Mouse (Mus musculus): ENCODE data around the gene Shh. TPM values are rescaled to one million over a fixed set of nuclear protein-coding genes. Genes with fewer than 3 reads are reported as not detected.

The Shh gene
- polyA plus RNA-seq, 1 experiment from 2014 or later: 0.20 TPM

DNA sequence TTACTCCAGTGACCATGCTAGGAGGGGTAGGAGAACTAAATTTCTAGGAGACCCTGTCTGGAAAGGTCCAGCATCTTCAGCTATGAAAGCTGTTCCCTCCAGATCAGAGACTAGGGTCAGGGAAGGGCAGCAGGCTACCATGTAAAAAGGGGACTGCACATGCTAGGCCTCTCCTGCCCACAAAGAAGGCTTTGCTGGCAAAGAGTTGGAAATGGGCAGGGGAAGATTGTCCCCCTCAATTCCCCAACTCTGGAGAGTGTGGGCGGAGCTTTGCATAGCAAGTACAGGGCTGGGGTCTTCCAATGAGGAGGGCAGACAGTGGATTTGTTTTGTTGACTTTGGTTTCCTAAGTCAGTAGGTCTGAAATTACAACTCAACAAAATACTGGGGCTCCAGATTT lies 10.7 kb downstream of the Shh start:
- WGBS: 75% methylated on average over 1 of the region's 1 CpGs
- no peak for ATAC-seq (ENCODE audit: insufficient number of reproducible peaks, low FRiP score, low TSS enrichment, low read depth)

DNA sequence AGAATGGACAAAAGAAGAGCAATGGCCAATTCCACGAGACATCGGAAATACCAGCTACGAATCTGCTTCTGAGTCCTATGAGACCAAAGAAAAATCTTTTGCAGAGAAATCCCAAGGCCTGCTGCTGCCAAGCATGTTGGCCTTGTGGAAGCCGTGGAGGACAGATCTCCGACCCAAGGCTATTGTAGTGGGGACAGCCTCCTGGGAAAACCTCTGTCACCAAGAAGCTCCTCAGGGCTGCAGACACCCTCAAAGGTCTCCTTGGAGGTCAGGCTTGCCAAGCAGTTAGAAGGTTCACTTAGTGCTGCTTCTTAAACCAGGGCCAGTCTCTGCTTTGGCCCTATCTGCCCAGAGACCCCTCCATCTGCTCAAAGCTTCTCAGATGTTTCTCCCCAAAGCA lies 11.3 kb downstream of the Shh start:
- peaks cover 28% of the 10 kb centered on the region for H3K4me1 ChIP-seq
- ATAC-seq (ENCODE audit: insufficient number of reproducible peaks, low FRiP score, low TSS enrichment, low read depth): no peak
- H3K27ac ChIP-seq: no peak overlapping the region
- H3K9me3 ChIP-seq: no peaks in the 10 kb centered on the region
- H3K4me2 ChIP-seq: no peak overlapping the region
- WGBS: 81% methylated on average over 5 of the region's 5 CpGs
- H3K9ac ChIP-seq: no peak overlapping the region
- peaks cover 63% of the 10 kb centered on the region for H3K27me3 ChIP-seq
- no peaks in the 10 kb centered on the region for H3K36me3 ChIP-seq
- no peak overlapping the region for H3K4me3 ChIP-seq

More for the DNA sequence above, 10.7 kb downstream of the Shh start:
- Histone ChIP-seq H3K36me3 (no peaks in the 10 kb centered on the region), H3K27ac (no peak overlapping the region), H3K9me3 (no peaks in the 10 kb centered on the region), H3K4me1 (peaks cover 28% of the 10 kb centered on the region), H3K27me3 (peaks cover 69% of the 10 kb centered on the region), H3K4me2 (no peak overlapping the region), H3K9ac (no peak overlapping the region), H3K4me3 (no peak overlapping the region)

DNA sequence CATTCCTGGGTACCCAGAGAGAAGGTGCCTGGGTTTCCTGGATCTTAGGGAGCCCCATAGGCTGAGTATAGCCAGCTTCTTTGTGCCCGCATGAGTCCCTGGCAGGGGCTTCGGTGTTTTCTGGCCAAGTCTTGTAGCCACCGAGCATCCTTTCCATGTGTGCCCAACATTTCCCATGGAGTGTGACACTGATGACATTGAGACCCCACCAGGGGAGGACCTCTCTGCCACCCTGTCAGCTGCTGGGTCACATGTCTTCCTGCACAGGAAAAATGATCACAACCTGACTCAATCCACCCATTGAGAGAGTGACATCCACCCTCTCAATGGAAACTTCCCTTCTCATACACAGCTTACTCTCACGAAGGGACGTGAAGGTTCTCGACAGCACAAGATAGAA lies 12.5 kb downstream of the Shh start:
- Histone ChIP-seq H3K4me3 (no peak overlapping the region), H3K9me3 (no peaks in the 10 kb centered on the region), H3K9ac (no peak overlapping the region), H3K27me3 (peaks cover 56% of the 10 kb centered on the region), H3K4me1 (peaks cover 19% of the 10 kb centered on the region), H3K27ac (no peak overlapping the region), H3K36me3 (no peaks in the 10 kb centered on the region), H3K4me2 (no peak overlapping the region)
- no peak for ATAC-seq (ENCODE audit: insufficient number of reproducible peaks, low FRiP score, low TSS enrichment, low read depth)
- 93% methylated on average over 6 of the region's 6 CpGs for WGBS

DNA sequence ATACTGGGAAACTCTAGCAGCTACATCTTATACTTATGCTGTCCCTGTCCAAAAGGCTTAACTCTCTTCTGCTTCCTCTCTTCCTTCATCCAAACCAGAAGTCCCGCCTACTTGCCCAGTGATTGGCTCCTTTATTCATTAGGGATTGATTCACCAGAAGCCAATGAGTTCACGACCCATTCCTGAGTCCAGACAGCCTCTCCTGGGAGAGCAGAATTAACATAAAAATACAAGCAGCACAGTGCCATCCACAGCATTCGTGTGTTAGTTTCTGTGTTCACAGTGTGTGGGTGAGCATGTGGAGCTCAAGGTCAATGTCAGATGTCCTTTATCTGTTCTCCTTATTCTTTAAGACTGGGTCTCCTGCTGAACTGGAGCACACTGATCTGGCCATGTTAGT lies 13.5 kb downstream of the Shh start:
- Histone ChIP-seq H3K36me3 (no peaks in the 10 kb centered on the region), H3K27me3 (peaks cover 45% of the 10 kb centered on the region), H3K4me2 (no peak overlapping the region), H3K9ac (no peak overlapping the region), H3K9me3 (no peaks in the 10 kb centered on the region), H3K4me3 (no peak overlapping the region), H3K4me1 (peaks cover 9% of the 10 kb centered on the region), H3K27ac (no peak overlapping the region)
- WGBS: 33% methylated on average over 3 of the region's 3 CpGs
- ATAC-seq (ENCODE audit: insufficient number of reproducible peaks, low FRiP score, low TSS enrichment, low read depth): no peak

DNA sequence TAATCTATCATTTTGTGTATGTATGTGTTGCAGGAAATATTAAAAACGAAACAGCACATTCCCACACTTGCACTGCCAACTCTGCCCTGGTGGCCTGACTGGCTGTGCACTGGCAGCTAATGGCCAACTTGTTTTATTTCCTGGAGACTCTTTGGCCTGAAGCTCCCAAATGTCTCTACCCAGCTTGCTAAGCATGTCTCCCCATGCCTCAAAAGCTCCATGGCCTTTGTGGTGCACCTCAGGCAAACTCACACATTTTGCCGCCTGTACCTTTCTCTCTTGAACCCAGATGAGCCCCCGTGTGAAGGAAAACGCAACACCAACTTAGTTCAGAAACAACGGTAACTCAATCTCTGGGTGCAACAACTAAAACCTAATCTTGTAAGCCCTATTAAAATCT lies 14.0 kb downstream of the Shh start:
- no peaks in the 10 kb centered on the region for H3K36me3 ChIP-seq
- 80% methylated on average over 5 of the region's 5 CpGs for WGBS
- H3K4me3 ChIP-seq: no peak overlapping the region
- peaks cover 41% of the 10 kb centered on the region for H3K27me3 ChIP-seq
- no peak overlapping the region for H3K27ac ChIP-seq
- no peak overlapping the region for H3K9ac ChIP-seq
- no peak for ATAC-seq (ENCODE audit: insufficient number of reproducible peaks, low FRiP score, low TSS enrichment, low read depth)
- no peaks in the 10 kb centered on the region for H3K9me3 ChIP-seq
- H3K4me1 ChIP-seq: peaks cover 5% of the 10 kb centered on the region
- no peak overlapping the region for H3K4me2 ChIP-seq

DNA sequence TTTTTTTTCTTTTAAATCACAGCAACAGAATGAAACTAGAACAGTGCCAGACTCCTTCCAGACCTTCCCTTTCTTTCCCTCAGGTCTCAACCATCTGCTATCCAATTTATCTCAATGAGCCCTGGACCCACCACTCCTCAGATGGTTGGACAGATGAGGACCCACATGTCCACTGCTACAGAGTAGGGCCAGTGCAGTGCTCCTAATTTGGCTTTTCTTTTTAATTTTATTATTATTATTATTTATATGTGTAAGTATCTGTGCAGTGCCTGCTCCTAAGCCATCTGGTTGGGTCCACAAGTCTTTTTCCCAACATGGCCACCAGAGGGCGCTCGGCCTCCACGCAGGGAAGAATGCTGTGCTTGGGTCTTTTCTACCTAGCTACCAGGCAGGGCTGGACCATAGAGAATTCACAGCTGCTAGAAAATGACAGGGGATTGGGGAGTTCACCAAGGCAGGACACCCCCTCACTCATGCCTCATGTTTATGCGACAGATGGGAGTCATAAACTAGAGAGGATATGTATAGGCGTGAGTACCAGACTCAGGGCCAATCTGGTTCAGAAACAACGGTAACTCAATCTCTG lies 15.9 kb downstream of the Shh start:
- H3K27ac ChIP-seq: no peak overlapping the region
- no peak overlapping the region for H3K4me3 ChIP-seq
- no peaks in the 10 kb centered on the region for H3K9me3 ChIP-seq
- no peaks in the 10 kb centered on the region for H3K4me1 ChIP-seq
- no peak overlapping the region for H3K4me2 ChIP-seq
- H3K36me3 ChIP-seq: no peaks in the 10 kb centered on the region
- H3K9ac ChIP-seq: no peak overlapping the region
- ATAC-seq (ENCODE audit: insufficient number of reproducible peaks, low FRiP score, low TSS enrichment, low read depth): peak; percentile 44; the same call in 1 of the 2 replicates
- peaks cover 25% of the 10 kb centered on the region for H3K27me3 ChIP-seq
- 25% methylated on average over 6 of the region's 6 CpGs for WGBS

- no peak for ATAC-seq (ENCODE audit: insufficient number of reproducible peaks, low FRiP score, low TSS enrichment, low read depth)
- H3K4me3 ChIP-seq: no peak overlapping the region
Measured at GRCm38 (mm10) chr5:28450126-28450890, 16.7 kb downstream of the Shh start.

GRCm38 (mm10) chr5:28425926-28426325 lies 41.1 kb downstream of the Shh start:
- Histone ChIP-seq H3K9me3 (no peaks in the 10 kb centered on the region), H3K4me1 (no peaks in the 10 kb centered on the region), H3K4me2 (no peak overlapping the region), H3K27ac (no peak overlapping the region), H3K36me3 (no peaks in the 10 kb centered on the region), H3K27me3 (no peaks in the 10 kb centered on the region), H3K9ac (no peak overlapping the region), H3K4me3 (no peak overlapping the region)
- no peak for ATAC-seq (ENCODE audit: insufficient number of reproducible peaks, low FRiP score, low TSS enrichment, low read depth)
- WGBS: 91% methylated on average over 9 of the region's 9 CpGs

More at GRCm38 (mm10) chr5:28450126-28450890, 16.7 kb downstream of the Shh start:
- Histone ChIP-seq H3K36me3 (no peaks in the 10 kb centered on the region), H3K4me2 (no peak overlapping the region), H3K27ac (no peak overlapping the region), H3K9ac (no peak overlapping the region), H3K4me1 (no peaks in the 10 kb centered on the region), H3K27me3 (peaks cover 16% of the 10 kb centered on the region), H3K9me3 (no peaks in the 10 kb centered on the region)
- 50% methylated on average over 3 of the region's 3 CpGs for WGBS

DNA sequence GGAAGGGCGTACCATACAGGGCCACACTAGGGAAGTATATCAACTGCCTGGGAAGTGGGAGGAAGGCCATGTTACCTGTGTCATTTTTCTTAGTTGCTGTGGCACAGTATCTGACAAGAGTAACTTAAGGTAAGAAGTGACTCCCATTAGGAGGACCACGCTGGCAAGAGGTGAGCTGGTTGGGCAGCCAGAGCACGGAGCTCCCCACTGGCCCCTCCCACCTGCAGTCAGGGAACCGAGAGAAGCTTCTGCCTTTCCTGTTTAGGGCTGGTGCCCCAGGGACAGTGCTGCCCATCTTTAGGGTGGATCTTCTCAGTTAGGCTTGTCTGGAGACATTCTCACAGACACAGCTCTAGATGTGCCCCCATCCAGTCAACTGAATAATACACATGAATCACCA lies 43.3 kb downstream of the Shh start:
- no peaks in the 10 kb centered on the region for H3K27me3 ChIP-seq
- H3K27ac ChIP-seq: no peak overlapping the region
- H3K9me3 ChIP-seq: no peaks in the 10 kb centered on the region
- no peak overlapping the region for H3K9ac ChIP-seq
- H3K4me3 ChIP-seq: no peak overlapping the region
- H3K36me3 ChIP-seq: peaks cover 12% of the 10 kb centered on the region; the same call in 1 of the 2 replicates
- ATAC-seq (ENCODE audit: insufficient number of reproducible peaks, low FRiP score, low TSS enrichment, low read depth): no peak
- 58% methylated on average over 4 of the region's 4 CpGs for WGBS
- no peak overlapping the region for H3K4me2 ChIP-seq
- no peaks in the 10 kb centered on the region for H3K4me1 ChIP-seq

- 87% methylated on average over 12 of the region's 12 CpGs for WGBS
- no peaks in the 10 kb centered on the region for H3K27me3 ChIP-seq
- H3K9me3 ChIP-seq: no peaks in the 10 kb centered on the region
- no peaks in the 10 kb centered on the region for H3K4me1 ChIP-seq
- ATAC-seq (ENCODE audit: insufficient number of reproducible peaks, low FRiP score, low TSS enrichment, low read depth): peak; percentile 61
- no peak overlapping the region for H3K27ac ChIP-seq
- no peak overlapping the region for H3K4me2 ChIP-seq
- peaks cover 48% of the 10 kb centered on the region for H3K36me3 ChIP-seq
- H3K4me3 ChIP-seq: no peak overlapping the region
- H3K9ac ChIP-seq: no peak overlapping the region
Measured at GRCm38 (mm10) chr5:28419640-28420265, 47.3 kb downstream of the Shh start.

DNA sequence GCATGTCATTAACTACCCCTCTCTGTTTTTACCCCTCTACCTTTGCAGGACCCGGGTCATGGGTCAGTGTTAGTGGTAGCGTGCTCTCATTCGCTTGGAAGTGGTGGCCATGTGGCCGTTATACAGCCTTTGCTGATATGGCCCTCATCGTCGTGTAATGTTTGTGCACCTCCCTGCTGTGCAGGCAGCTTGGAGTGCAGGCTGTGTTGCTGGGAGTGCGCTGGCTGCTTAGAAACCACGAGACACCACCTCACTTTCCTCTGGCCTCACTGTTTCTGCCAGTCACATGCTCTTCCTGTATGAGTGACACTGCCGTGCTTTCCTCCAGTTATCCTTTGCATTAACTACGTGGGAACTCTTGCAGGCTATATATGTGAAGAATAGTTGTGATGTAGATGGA lies 48.3 kb downstream of the Shh start:
- Histone ChIP-seq H3K27me3 (no peaks in the 10 kb centered on the region), H3K27ac (no peak overlapping the region), H3K4me2 (no peak overlapping the region), H3K9ac (no peak overlapping the region), H3K36me3 (peaks cover 58% of the 10 kb centered on the region), H3K9me3 (no peaks in the 10 kb centered on the region), H3K4me3 (no peak overlapping the region), H3K4me1 (no peaks in the 10 kb centered on the region)
- ATAC-seq (ENCODE audit: insufficient number of reproducible peaks, low FRiP score, low TSS enrichment, low read depth): no peak
- 88% methylated on average over 10 of the region's 10 CpGs for WGBS

DNA sequence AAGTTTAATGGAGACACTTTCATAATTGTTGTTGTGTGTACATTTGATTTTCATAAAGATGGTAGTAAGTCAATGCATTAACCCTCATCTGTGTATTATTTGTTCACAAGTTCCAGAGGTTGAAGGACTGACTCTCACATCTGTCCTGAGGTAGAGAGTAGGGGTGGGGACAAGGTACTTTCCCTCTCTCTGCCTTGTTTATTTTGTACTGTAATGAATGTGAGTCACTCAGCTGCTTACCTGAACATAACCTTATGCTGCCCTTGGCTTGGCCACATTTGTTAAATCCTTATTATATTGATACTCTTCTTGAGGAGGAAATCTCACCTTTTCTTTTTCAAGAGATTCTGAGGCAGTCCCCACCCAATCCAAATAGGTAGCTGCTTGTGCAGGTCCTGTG lies 51.0 kb downstream of the Shh start:
- H3K4me3 ChIP-seq: no peak overlapping the region
- H3K27ac ChIP-seq: no peak overlapping the region
- no peaks in the 10 kb centered on the region for H3K27me3 ChIP-seq
- H3K9me3 ChIP-seq: no peaks in the 10 kb centered on the region
- H3K4me2 ChIP-seq: no peak overlapping the region
- ATAC-seq (ENCODE audit: insufficient number of reproducible peaks, low FRiP score, low TSS enrichment, low read depth): no peak
- no peaks in the 10 kb centered on the region for H3K4me1 ChIP-seq
- no peak overlapping the region for H3K9ac ChIP-seq
- peaks cover 82% of the 10 kb centered on the region for H3K36me3 ChIP-seq
